Mouse (Mus musculus): ENCODE results near the gene Unc79.

GRCm38 (mm10) chr12:102930789-102931188 is 17.9 kb upstream of the Unc79 start:
- TF ChIP-seq E2F4 (IDR thresholded peaks at IDR 0.05; ENCODE audit: insufficient replicate concordance, low read depth, low read length) (no peak), CTCF (conservative IDR thresholded peaks at IDR 0.05 in 1 of 2, IDR thresholded peaks at IDR 0.05 in 1 of 2; ENCODE audit: low read depth in 2 of 2, low read length in 2 of 2) (no peak), ZNF384 (IDR thresholded peaks at IDR 0.05; ENCODE audit: low read depth, low read length) (no peak)
